16 mouse cellular contexts compared by ENCODE assay signal in the genomic region with DNA sequence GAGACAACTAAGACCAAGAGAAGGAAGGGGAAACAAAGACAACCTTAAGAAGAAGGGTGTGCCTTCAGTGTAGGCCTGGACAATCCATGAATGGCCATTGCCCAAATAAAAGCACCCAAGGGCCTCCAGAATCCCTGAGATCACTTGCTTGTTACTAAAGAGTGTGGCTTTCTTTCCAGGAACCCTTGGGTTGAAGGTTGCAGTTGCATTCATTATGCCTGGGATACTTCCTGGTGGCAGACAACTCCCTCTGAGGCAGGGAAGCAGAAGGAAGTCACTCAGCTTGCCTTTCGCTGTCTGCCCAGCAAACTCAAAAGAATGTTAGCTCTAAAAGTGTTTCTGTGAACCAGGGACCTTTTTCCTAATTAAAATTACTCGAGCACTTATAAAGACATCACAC.
A peak's percentile ranks its signal among the peaks of the same experiment; 100 is the strongest.
DNase-seq lines count a peak whose midpoint lies in the region; ATAC-seq and TF ChIP-seq lines count a peak whose summit lies in the region.
"Had no signal": no experiment of that assay in that cellular context is flagged by ENCODE, and none has a peak within 500 bp of the region (broad histone marks: within the 10 kb centered on the region; RNA-seq: fewer than 3 reads in every experiment).

No protein-coding gene starts in this region.

- peak overlapping the region; percentile 12 for H3K27ac ChIP-seq in left cerebral cortex, adult 2 months
- peak overlapping the region; percentile 86 for H3K27ac ChIP-seq in forebrain, embryonic 14.5 days (ENCODE audit: low read depth, low read length)
- peak overlapping the region; percentile 77 for H3K27ac ChIP-seq in intestine, embryonic 15.5 days
- H3K27ac ChIP-seq in small intestine, adult 2 months (ENCODE audit: insufficient read depth, low read depth, low read length), result peak overlapping the region; percentile 82
- H3K27ac ChIP-seq: embryonic facial prominence, embryonic 13.5 days had no signal

- no peak for ATAC-seq in forebrain, embryonic 14.5 days
- ATAC-seq in intestine, embryonic 15.5 days, result peak; percentile 77

- H3K9ac ChIP-seq in forebrain, embryonic 14.5 days (ENCODE audit: low read length), result no peak overlapping the region
- H3K9ac ChIP-seq in intestine, embryonic 15.5 days, result no peak overlapping the region
- H3K9ac ChIP-seq: embryonic facial prominence, embryonic 13.5 days had no signal

- no peak overlapping the region for H3K4me3 ChIP-seq in left cerebral cortex, adult 2 months
- no peak overlapping the region for H3K4me3 ChIP-seq in forebrain, embryonic 14.5 days (ENCODE audit: low read depth, low read length)
- no peak overlapping the region for H3K4me3 ChIP-seq in intestine, embryonic 15.5 days (replicated peaks)
- H3K4me3 ChIP-seq in small intestine, adult 2 months (ENCODE audit: low read depth, low read length), result no peak overlapping the region
- H3K4me3 ChIP-seq: embryonic facial prominence, embryonic 13.5 days; megakaryocyte, embryonic 14.5 days had no signal

- TF ChIP-seq POLR2A in small intestine, adult 2 months (IDR thresholded peaks at IDR 0.05; ENCODE audit: low read depth, low read length), result peak; percentile 24; the same call in 1 of the 2 replicates

- peaks cover 25% of the 10 kb centered on the region for H3K36me3 ChIP-seq in forebrain, embryonic 14.5 days (ENCODE audit: control insufficient read depth, insufficient read depth, low read length)
- no peaks in the 10 kb centered on the region for H3K36me3 ChIP-seq in intestine, embryonic 15.5 days
- H3K36me3 ChIP-seq in small intestine, adult 2 months (ENCODE audit: control insufficient read depth, insufficient read depth, low read length), result peaks cover 8% of the 10 kb centered on the region
- H3K36me3 ChIP-seq: embryonic facial prominence, embryonic 13.5 days had no signal

- TF ChIP-seq CTCF in left cerebral cortex, adult 2 months (IDR thresholded peaks at IDR 0.05), result no peak
- TF ChIP-seq CTCF in small intestine, adult 2 months (IDR thresholded peaks at IDR 0.05; ENCODE audit: extremely low read depth, insufficient read length, insufficient replicate concordance, low read depth, low read length), result no peak

- intact Hi-C loops in left cerebral cortex, adult 2 months (cut with DNase I), result loop anchor here (10.0 kb wide), 1 partner anchor 1364 kb away; no protein-coding TSS in a partner anchor

- 29% methylated on average over 2 of the region's 2 CpGs for WGBS in forebrain, embryonic 14.5 days
- WGBS in intestine, embryonic 15.5 days, result 44% methylated on average over 2 of the region's 2 CpGs
- 22% methylated on average over 2 of the region's 2 CpGs for WGBS in small intestine, adult 2 months

- no peak for DNase-seq in left cerebral cortex, adult 2 months (ENCODE audit: extremely low spot score in 1 of 2, low spot score in 2 of 2)
- no peak for DNase-seq in left cerebral cortex, adult 8-10 months (ENCODE audit: low spot score in 2 of 2)
- DNase-seq in forebrain, embryonic 14.5 days (ENCODE audit: low spot score), result no peak
- no peak for DNase-seq in kidney, postnatal 10 days
- DNase-seq in ovary, postnatal 14 days (ENCODE audit: low spot score), result no peak
- DNase-seq in left cerebral cortex, adult 18-20 months (ENCODE audit: low spot score in 2 of 2), result no peak
- DNase-seq: adrenal gland, postnatal 36 days; heart, postnatal 10 days; kidney, postnatal 36 days; lung, adult 18-20 months; spleen, adult 18-20 months had no signal

- H3K4me1 ChIP-seq in forebrain, embryonic 14.5 days (ENCODE audit: control insufficient read depth, insufficient read depth, low read length), result peaks cover 38% of the 10 kb centered on the region
- H3K4me1 ChIP-seq in intestine, embryonic 15.5 days (replicated peaks), result 0 out of 2 replicates have a peak, but pooled peaks cover 3% of the 10 kb centered on the region
- H3K4me1 ChIP-seq in small intestine, adult 2 months (ENCODE audit: control insufficient read depth, insufficient read depth, insufficient read length, low read length), result peaks cover 7% of the 10 kb centered on the region; the same call in 1 of the 2 replicates

- H3K27me3 ChIP-seq in forebrain, embryonic 14.5 days (replicated peaks; ENCODE audit: control insufficient read depth, insufficient read depth, low read length), result no peaks in the 10 kb centered on the region
- H3K27me3 ChIP-seq in intestine, embryonic 15.5 days (replicated peaks), result no peaks in the 10 kb centered on the region
- no peaks in the 10 kb centered on the region for H3K27me3 ChIP-seq in small intestine, adult 2 months (ENCODE audit: control insufficient read depth, insufficient read depth, low read length)
- H3K27me3 ChIP-seq: CH12.LX; embryonic facial prominence, embryonic 13.5 days; megakaryocyte, embryonic 14.5 days had no signal

- H3K4me2 ChIP-seq in forebrain, embryonic 14.5 days (ENCODE audit: low read length), result no peak overlapping the region
- H3K4me2 ChIP-seq in intestine, embryonic 15.5 days (replicated peaks), result no peak overlapping the region
- H3K4me2 ChIP-seq: embryonic facial prominence, embryonic 13.5 days had no signal

- no peaks in the 10 kb centered on the region for H3K9me3 ChIP-seq in forebrain, embryonic 14.5 days (replicated peaks; ENCODE audit: control insufficient read depth, low read length)
- no peaks in the 10 kb centered on the region for H3K9me3 ChIP-seq in intestine, embryonic 15.5 days
- H3K9me3 ChIP-seq: embryonic facial prominence, embryonic 13.5 days; megakaryocyte, embryonic 14.5 days had no signal

Comparison
In these comparisons a context has a peak if more than half of its experiments do, and no peak if none do; other contexts are left out.
1. H3K27ac ChIP-seq: peak in every context shown above with its lines; median percentile 86 in forebrain, embryonic 14.5 days; 82 in small intestine, adult 2 months; 77 in intestine, embryonic 15.5 days; 12 in left cerebral cortex, adult 2 months.